In genomic region chr5:113620130-113620716, GRCm38 (mm10) we compare ENCODE assay signal across 21 mouse cellular contexts. TPM values are rescaled to one million over a fixed set of nuclear protein-coding genes. Genes with fewer than 3 reads are reported as not detected.
A peak's percentile ranks its signal among the peaks of the same experiment; 100 is the strongest.
DNase-seq lines count a peak whose midpoint lies in the region; ATAC-seq and TF ChIP-seq lines count a peak whose summit lies in the region.
"Had no signal": no experiment of that assay in that cellular context is flagged by ENCODE, and none has a peak within 500 bp of the region (broad histone marks: within the 10 kb centered on the region; RNA-seq: fewer than 3 reads in every experiment).

No protein-coding gene starts in this region.

- no peak overlapping the region for H3K9ac ChIP-seq in lung, postnatal 0 days (replicated peaks; ENCODE audit: low read depth)
- no peak overlapping the region for H3K9ac ChIP-seq in forebrain, embryonic 16.5 days (replicated peaks; ENCODE audit: low read depth, low read length)
- H3K9ac ChIP-seq: embryonic facial prominence, embryonic 12.5 days; forebrain, embryonic 13.5 days; hindbrain, embryonic 12.5 days had no signal

- no peak overlapping the region for H3K4me2 ChIP-seq in lung, postnatal 0 days (replicated peaks; ENCODE audit: low read depth, low read length)
- H3K4me2 ChIP-seq in forebrain, embryonic 16.5 days (ENCODE audit: low read length), result no peak overlapping the region
- H3K4me2 ChIP-seq: embryonic facial prominence, embryonic 12.5 days; forebrain, embryonic 13.5 days; hindbrain, embryonic 12.5 days had no signal

- H3K9me3 ChIP-seq in lung, postnatal 0 days (ENCODE audit: low read length), result no peaks in the 10 kb centered on the region
- no peaks in the 10 kb centered on the region for H3K9me3 ChIP-seq in forebrain, embryonic 16.5 days (ENCODE audit: control insufficient read depth, low read length)
- H3K9me3 ChIP-seq: embryonic facial prominence, embryonic 12.5 days; forebrain, embryonic 13.5 days; hindbrain, embryonic 12.5 days had no signal

- WGBS in lung, postnatal 0 days, result 63% methylated on average over 16 of the region's 16 CpGs
- 62% methylated on average over 16 of the region's 16 CpGs for WGBS in lung, adult 2 months
- 71% methylated on average over 16 of the region's 16 CpGs for WGBS in forebrain, embryonic 16.5 days

- TF ChIP-seq EP300 in lung, postnatal 0 days (IDR thresholded peaks at IDR 0.05), result no peak

- no peaks in the 10 kb centered on the region for H3K27me3 ChIP-seq in lung, postnatal 0 days (replicated peaks; ENCODE audit: insufficient read depth, low read length)
- no peaks in the 10 kb centered on the region for H3K27me3 ChIP-seq in forebrain, embryonic 16.5 days (replicated peaks; ENCODE audit: control insufficient read depth, insufficient read depth, low read length)
- H3K27me3 ChIP-seq: embryonic facial prominence, embryonic 12.5 days; hindbrain, embryonic 12.5 days had no signal

- ATAC-seq in cerebellum, adult (ENCODE audit: insufficient number of reproducible peaks, low FRiP score, low TSS enrichment), result no peak
- ATAC-seq in lung, postnatal 0 days, result peak; percentile 51
- ATAC-seq in forebrain, embryonic 16.5 days, result no peak
- ATAC-seq: forebrain, embryonic 13.5 days had no signal

- no peak overlapping the region for H3K4me3 ChIP-seq in lung, postnatal 0 days (ENCODE audit: low read depth, low read length)
- no peak overlapping the region for H3K4me3 ChIP-seq in lung, adult 2 months (replicated peaks; ENCODE audit: extremely low read depth, low read depth, low read length)
- no peak overlapping the region for H3K4me3 ChIP-seq in forebrain, embryonic 16.5 days (replicated peaks; ENCODE audit: low read length)
- H3K4me3 ChIP-seq: embryonic facial prominence, embryonic 12.5 days; erythroblast, embryonic 14.5 days; forebrain, embryonic 13.5 days; hindbrain, embryonic 12.5 days; layer of hippocampus, adult 2 months; megakaryocyte, embryonic 14.5 days had no signal

- H3K4me1 ChIP-seq in lung, postnatal 0 days (ENCODE audit: insufficient read depth, low read depth, low read length), result peaks cover 4% of the 10 kb centered on the region; the same call in 1 of the 2 replicates
- peaks cover 4% of the 10 kb centered on the region; the same call in 1 of the 2 replicates for H3K4me1 ChIP-seq in lung, adult 2 months (ENCODE audit: control insufficient read depth, insufficient read depth, low read length)
- no peaks in the 10 kb centered on the region for H3K4me1 ChIP-seq in forebrain, embryonic 16.5 days (replicated peaks; ENCODE audit: control insufficient read depth, insufficient read depth, low read length)
- H3K4me1 ChIP-seq: embryonic facial prominence, embryonic 12.5 days had no signal

- TF ChIP-seq CTCF in lung, postnatal 0 days (IDR thresholded peaks at IDR 0.05), result no peak
- TF ChIP-seq CTCF in lung, adult 2 months (IDR thresholded peaks at IDR 0.05; ENCODE audit: insufficient read depth, low read length), result no peak

- H3K36me3 ChIP-seq in lung, postnatal 0 days (ENCODE audit: insufficient read depth, low read length), result no peaks in the 10 kb centered on the region
- H3K36me3 ChIP-seq in forebrain, embryonic 16.5 days (ENCODE audit: control insufficient read depth, insufficient read depth), result no peaks in the 10 kb centered on the region
- H3K36me3 ChIP-seq: embryonic facial prominence, embryonic 12.5 days; hindbrain, embryonic 12.5 days had no signal

- TF ChIP-seq POLR2A in lung, adult 2 months (IDR thresholded peaks at IDR 0.05; ENCODE audit: borderline replicate concordance, extremely low read depth, low read depth, low read length), result no peak

- H3K27ac ChIP-seq in lung, postnatal 0 days (ENCODE audit: low read length), result no peak overlapping the region
- no peak overlapping the region for H3K27ac ChIP-seq in forebrain, embryonic 16.5 days (ENCODE audit: low read length)
- H3K27ac ChIP-seq: embryonic facial prominence, embryonic 12.5 days; forebrain, embryonic 13.5 days; hindbrain, embryonic 12.5 days; layer of hippocampus, adult 2 months had no signal

- peak; percentile 69 for DNase-seq in cerebellum, adult 9-10 months
- no peak for DNase-seq in lung, postnatal 0 days (ENCODE audit: low spot score)
- no peak for DNase-seq in lung, adult 2 months
- DNase-seq in ES-CJ7 (ENCODE audit: low read depth, low spot score), result peak; percentile 59
- peak; percentile 41 to 42 for DNase-seq in cerebellum, postnatal 36 days
- DNase-seq in frontal cortex, postnatal 25 days (ENCODE audit: low spot score in 2 of 2), result no peak
- DNase-seq: adrenal gland, postnatal 10 days; gastrocnemius, postnatal 36 days; kidney, adult 18-20 months; kidney, postnatal 10 days; layer of hippocampus, postnatal 36 days; liver; lung, postnatal 14 days had no signal

RNA-seq across cellular contexts. Expression of gene Cmklr1, which starts 30.0 kb away (rescaled TPM):
- 53.4 and 63.8 TPM in 2 replicates for polyA plus RNA-seq in lung, postnatal 0 days (2015; fragmentation: Nextera tagmentation; extraction: Ambion mirVana)
- polyA plus RNA-seq in lung, adult 2 months (2012; rRNA removed), result 271 and 341 TPM in 2 replicates
- 2.3 and 2.7 TPM in 2 replicates for polyA plus RNA-seq in forebrain, embryonic 16.5 days (2015; fragmentation: Nextera tagmentation; extraction: Ambion mirVana)
- polyA plus RNA-seq: erythroblast, embryonic 14.5 days had no signal

Comparison
In these comparisons a context has a peak if more than half of its experiments do, and no peak if none do; other contexts are left out.
1. DNase-seq: peak in cerebellum, adult 9-10 months (single experiment), ES-CJ7 (single experiment) and cerebellum, postnatal 36 days (2 of 2); none in lung, postnatal 0 days (single experiment), lung, adult 2 months (single experiment) and frontal cortex, postnatal 25 days (0 of 2).
2. RNA of gene Cmklr1, which starts 30.0 kb away (polyA plus RNA-seq): 271 to 341 TPM in lung, adult 2 months and 53.4 to 63.8 TPM in lung, postnatal 0 days; 2.3 to 2.7 TPM in forebrain, embryonic 16.5 days; every median in the first group is over 10 times any median in the second.